Mouse (Mus musculus) kidney, postnatal 25 days (tissue): Measurements from ENCODE around the gene Mapk10.
"Not testable (repeated sequence)": the region's sequence is repeated elsewhere in the genome, so short reads cannot be mapped to it uniquely, and the experiment has no call there.

Experiments used
- DNase-seq, 2 experiments: peaks; one replicate each; pipeline ENCODE4 v3.0.0; 2021; ENCODE audit warnings: mixed read lengths in 2 of 2

Mapk10 gene

GRCm38 (mm10) chr5:102947061-102947711, 263.9 kb downstream of the Mapk10 start:
- DNase-seq = no peak

GRCm38 (mm10) chr5:102946625-102947024, 264.5 kb downstream of the Mapk10 start:
- no peak for DNase-seq

GRCm38 (mm10) chr5:102943864-102944630, 267.1 kb downstream of the Mapk10 start:
- peak in 1 of 2 experiments; percentile 15 for DNase-seq

GRCm38 (mm10) chr5:102930161-102930560, 281.0 kb downstream of the Mapk10 start:
- peak in 1 of 2 experiments; percentile 9 for DNase-seq

- no peak for DNase-seq
Measured at GRCm38 (mm10) chr5:102926786-102927185, 284.3 kb downstream of the Mapk10 start.

GRCm38 (mm10) chr5:102920199-102920598, 290.9 kb downstream of the Mapk10 start:
- DNase-seq = peak in 1 of 2 experiments; percentile 41

GRCm38 (mm10) chr5:102905441-102906211, 305.5 kb downstream of the Mapk10 start:
- no peak for DNase-seq

- peak in 1 of 2 experiments; percentile 74 for DNase-seq
Measured at GRCm38 (mm10) chr5:102904066-102904465, 307.1 kb downstream of the Mapk10 start.

GRCm38 (mm10) chr5:102903487-102903886, 307.6 kb downstream of the Mapk10 start:
- DNase-seq = peak; percentile 73 to 91

GRCm38 (mm10) chr5:102901176-102901575, 310.0 kb downstream of the Mapk10 start:
- peak; percentile 31 to 46 for DNase-seq

- no peak for DNase-seq
Measured at GRCm38 (mm10) chr5:102899680-102900215, 311.4 kb downstream of the Mapk10 start.

- no peak for DNase-seq
Measured at GRCm38 (mm10) chr5:102898301-102898700, 312.8 kb downstream of the Mapk10 start.

GRCm38 (mm10) chr5:102892226-102892625, 318.9 kb downstream of the Mapk10 start:
- no peak for DNase-seq

GRCm38 (mm10) chr5:102889163-102889488, 322.0 kb downstream of the Mapk10 start:
- no peak for DNase-seq

- no peak for DNase-seq
Measured at GRCm38 (mm10) chr5:102888482-102889162, 322.5 kb downstream of the Mapk10 start.

- no peak for DNase-seq
Measured at GRCm38 (mm10) chr5:102875628-102876027, 335.5 kb downstream of the Mapk10 start.

GRCm38 (mm10) chr5:102874605-102875298, 336.4 kb downstream of the Mapk10 start:
- peak; percentile 69 to 76 for DNase-seq

- not testable (repeated sequence) for DNase-seq
Measured at GRCm38 (mm10) chr5:102872996-102873395, 338.1 kb downstream of the Mapk10 start.

GRCm38 (mm10) chr5:102868196-102868595, 342.9 kb downstream of the Mapk10 start:
- peak; percentile 49 to 67 for DNase-seq

GRCm38 (mm10) chr5:102859749-102860148, 351.4 kb downstream of the Mapk10 start:
- no peak for DNase-seq

GRCm38 (mm10) chr5:102858047-102858446, 353.1 kb downstream of the Mapk10 start:
- DNase-seq = no peak
